Mouse (Mus musculus): ENCODE data around the gene Rnf145. TPM values are rescaled to one million over a fixed set of nuclear protein-coding genes. Genes with fewer than 3 reads are reported as not detected.

Gene Rnf145
- polyA plus RNA-seq (2015; fragmentation: Nextera tagmentation; extraction: Ambion mirVana): 114 and 127 TPM in 2 replicates

GRCm38 (mm10) chr11:44518281-44519095 is at the start of gene Rnf145:
TSS of gene Rnf145 (plus strand) at chr11:44518964.
- WGBS: under 1% methylated on average over 52 of the region's 70 CpGs
- H3K9me3 ChIP-seq: no peaks in the 10 kb centered on the region
- H3K27ac ChIP-seq: peak within 1 kb of the TSS; percentile 96
- no peaks in the 10 kb centered on the region for H3K36me3 ChIP-seq
- no peaks in the 10 kb centered on the region for H3K27me3 ChIP-seq
- peak within 1 kb of the TSS; percentile 82 for H3K4me2 ChIP-seq (replicated peaks)
- H3K4me1 ChIP-seq (replicated peaks): peaks cover 32% of the 10 kb centered on the region
- H3K4me3 ChIP-seq (replicated peaks): peak within 1 kb of the TSS; percentile 91
- ATAC-seq: peak; percentile 85
- H3K9ac ChIP-seq (replicated peaks): peak within 1 kb of the TSS; percentile 97

GRCm38 (mm10) chr11:44469646-44470431 is 48.9 kb upstream of the Rnf145 start:
- Histone ChIP-seq H3K9me3 (no peaks in the 10 kb centered on the region), H3K27me3 (no peaks in the 10 kb centered on the region), H3K4me1 (replicated peaks) (peaks cover 22% of the 10 kb centered on the region), H3K4me2 (replicated peaks) (peak overlapping the region; percentile 94), H3K4me3 (replicated peaks) (peak overlapping the region; percentile 97), H3K9ac (replicated peaks) (peak overlapping the region; percentile 95), H3K36me3 (peaks cover 13% of the 10 kb centered on the region; the same call in 1 of the 2 replicates), H3K27ac (peak overlapping the region; percentile 87)
- under 1% methylated on average over 58 of the region's 59 CpGs for WGBS
- peak; percentile 80 for ATAC-seq

- Histone ChIP-seq H3K36me3 (peaks cover 6% of the 10 kb centered on the region; the same call in 1 of the 2 replicates), H3K4me3 (replicated peaks) (peak within 1 kb of the TSS; percentile 97), H3K27ac (peak within 1 kb of the TSS; percentile 87), H3K4me1 (replicated peaks) (peaks cover 22% of the 10 kb centered on the region), H3K4me2 (replicated peaks) (peak within 1 kb of the TSS; percentile 94), H3K27me3 (no peaks in the 10 kb centered on the region), H3K9ac (replicated peaks) (peak within 1 kb of the TSS; percentile 95), H3K9me3 (no peaks in the 10 kb centered on the region)
- under 1% methylated on average over 54 of the region's 54 CpGs for WGBS
- ATAC-seq: peak; percentile 96
Observed at GRCm38 (mm10) chr11:44470432-44471336, 48.1 kb upstream of the Rnf145 start, which contains the start of gene Ublcp1. TSS of gene Ublcp1 (minus strand) at chr11:44470498.

GRCm38 (mm10) chr11:44471337-44471995 is 47.3 kb upstream of the Rnf145 start:
- ATAC-seq: no peak
- Histone ChIP-seq H3K27ac (peak overlapping the region; percentile 87), H3K9me3 (no peaks in the 10 kb centered on the region), H3K36me3 (no peaks in the 10 kb centered on the region), H3K4me1 (replicated peaks) (peaks cover 22% of the 10 kb centered on the region), H3K9ac (replicated peaks) (peak overlapping the region; percentile 95), H3K4me3 (replicated peaks) (peak overlapping the region; percentile 97), H3K27me3 (no peaks in the 10 kb centered on the region), H3K4me2 (replicated peaks) (peak overlapping the region; percentile 94)
- WGBS: 24% methylated on average over 4 of the region's 4 CpGs

GRCm38 (mm10) chr11:44475467-44475866 is 43.3 kb upstream of the Rnf145 start:
- Histone ChIP-seq H3K27me3 (no peaks in the 10 kb centered on the region), H3K9me3 (no peaks in the 10 kb centered on the region), H3K9ac (replicated peaks) (no peak overlapping the region), H3K4me3 (replicated peaks) (no peak overlapping the region), H3K36me3 (no peaks in the 10 kb centered on the region), H3K4me2 (replicated peaks) (no peak overlapping the region), H3K4me1 (replicated peaks) (peaks cover 9% of the 10 kb centered on the region), H3K27ac (no peak overlapping the region)
- 73% methylated on average over 3 of the region's 3 CpGs for WGBS
- ATAC-seq: no peak

GRCm38 (mm10) chr11:44476445-44476844 is 42.3 kb upstream of the Rnf145 start:
- H3K36me3 ChIP-seq: no peaks in the 10 kb centered on the region
- no peak for ATAC-seq
- peaks cover 4% of the 10 kb centered on the region for H3K4me1 ChIP-seq (replicated peaks)
- H3K9me3 ChIP-seq: no peaks in the 10 kb centered on the region
- H3K4me2 ChIP-seq (replicated peaks): no peak overlapping the region
- 92% methylated on average over 2 of the region's 2 CpGs for WGBS
- no peak overlapping the region for H3K27ac ChIP-seq
- H3K9ac ChIP-seq (replicated peaks): no peak overlapping the region
- no peak overlapping the region for H3K4me3 ChIP-seq (replicated peaks)
- no peaks in the 10 kb centered on the region for H3K27me3 ChIP-seq

GRCm38 (mm10) chr11:44478382-44478781 is 40.4 kb upstream of the Rnf145 start:
- ATAC-seq: no peak
- Histone ChIP-seq H3K4me1 (replicated peaks) (no peaks in the 10 kb centered on the region), H3K4me3 (replicated peaks) (no peak overlapping the region), H3K9ac (replicated peaks) (no peak overlapping the region), H3K27ac (no peak overlapping the region), H3K36me3 (no peaks in the 10 kb centered on the region), H3K9me3 (no peaks in the 10 kb centered on the region), H3K4me2 (replicated peaks) (no peak overlapping the region), H3K27me3 (no peaks in the 10 kb centered on the region)
- 87% methylated on average over 4 of the region's 4 CpGs for WGBS

GRCm38 (mm10) chr11:44480246-44480645 is 38.5 kb upstream of the Rnf145 start:
- no peak for ATAC-seq
- no peak overlapping the region for H3K9ac ChIP-seq (replicated peaks)
- no peak overlapping the region for H3K27ac ChIP-seq
- no peaks in the 10 kb centered on the region for H3K9me3 ChIP-seq
- H3K4me3 ChIP-seq (replicated peaks): no peak overlapping the region
- no peaks in the 10 kb centered on the region for H3K36me3 ChIP-seq
- no peaks in the 10 kb centered on the region for H3K4me1 ChIP-seq (replicated peaks)
- no peak overlapping the region for H3K4me2 ChIP-seq (replicated peaks)
- no peaks in the 10 kb centered on the region for H3K27me3 ChIP-seq
- WGBS: 90% methylated on average over 6 of the region's 6 CpGs

GRCm38 (mm10) chr11:44485089-44485736 is 33.6 kb upstream of the Rnf145 start:
- H3K27me3 ChIP-seq: no peaks in the 10 kb centered on the region
- 93% methylated on average over 7 of the region's 7 CpGs for WGBS
- H3K4me3 ChIP-seq (replicated peaks): no peak overlapping the region
- H3K9ac ChIP-seq (replicated peaks): no peak overlapping the region
- no peak for ATAC-seq
- no peak overlapping the region for H3K27ac ChIP-seq
- no peaks in the 10 kb centered on the region for H3K36me3 ChIP-seq
- no peaks in the 10 kb centered on the region for H3K4me1 ChIP-seq (replicated peaks)
- H3K4me2 ChIP-seq (replicated peaks): no peak overlapping the region
- H3K9me3 ChIP-seq: no peaks in the 10 kb centered on the region

- no peak overlapping the region for H3K9ac ChIP-seq (replicated peaks)
- no peaks in the 10 kb centered on the region for H3K36me3 ChIP-seq
- 100% methylated on average over 1 of the region's 1 CpGs for WGBS
- H3K27ac ChIP-seq: no peak overlapping the region
- H3K9me3 ChIP-seq: no peaks in the 10 kb centered on the region
- H3K4me2 ChIP-seq (replicated peaks): no peak overlapping the region
- no peaks in the 10 kb centered on the region for H3K4me1 ChIP-seq (replicated peaks)
- H3K4me3 ChIP-seq (replicated peaks): no peak overlapping the region
- no peaks in the 10 kb centered on the region for H3K27me3 ChIP-seq
- ATAC-seq: no peak
Observed at GRCm38 (mm10) chr11:44489117-44489516, 29.6 kb upstream of the Rnf145 start.
